Mouse (Mus musculus): ENCODE results near the gene Pgd.
"Not testable (repeated sequence)": the region's sequence is repeated elsewhere in the genome, so short reads cannot be mapped to it uniquely, and the experiment has no call there.

Gene Pgd

GRCm38 (mm10) chr4:149136982-149137770, 29.4 kb downstream of the Pgd start, which contains the start of gene Cenps:
Gene Cenps (minus strand): TSS chr4:149137629.
- peak; percentile 86 for ATAC-seq (ENCODE audit: insufficient number of reproducible peaks, low FRiP score, low TSS enrichment)

GRCm38 (mm10) chr4:149136116-149136850, 30.3 kb downstream of the Pgd start:
- ATAC-seq (ENCODE audit: insufficient number of reproducible peaks, low FRiP score, low TSS enrichment) = no peak

- no peak for ATAC-seq (ENCODE audit: insufficient number of reproducible peaks, low FRiP score, low TSS enrichment)
These were observed 33.2 kb downstream of the Pgd start for GRCm38 (mm10) chr4:149133395-149133794.

GRCm38 (mm10) chr4:149131789-149132565, 34.6 kb downstream of the Pgd start:
- ATAC-seq (ENCODE audit: insufficient number of reproducible peaks, low FRiP score, low TSS enrichment) = no peak

- no peak for ATAC-seq (ENCODE audit: insufficient number of reproducible peaks, low FRiP score, low TSS enrichment)
These were observed 35.4 kb downstream of the Pgd start for GRCm38 (mm10) chr4:149131021-149131752.

- no peak for ATAC-seq (ENCODE audit: insufficient number of reproducible peaks, low FRiP score, low TSS enrichment)
These were observed 38.1 kb downstream of the Pgd start for GRCm38 (mm10) chr4:149128467-149128866.

GRCm38 (mm10) chr4:149126663-149127062, 39.9 kb downstream of the Pgd start, which contains the start of gene Cort:
Gene Cort (minus strand): TSS chr4:149126763.
- no peak for ATAC-seq (ENCODE audit: insufficient number of reproducible peaks, low FRiP score, low TSS enrichment)

GRCm38 (mm10) chr4:149126115-149126509, 40.5 kb downstream of the Pgd start:
- no peak for ATAC-seq (ENCODE audit: insufficient number of reproducible peaks, low FRiP score, low TSS enrichment)

GRCm38 (mm10) chr4:149125341-149126114, 41.0 kb downstream of the Pgd start:
- no peak for ATAC-seq (ENCODE audit: insufficient number of reproducible peaks, low FRiP score, low TSS enrichment)

- no peak for ATAC-seq (ENCODE audit: insufficient number of reproducible peaks, low FRiP score, low TSS enrichment)
These were observed 43.1 kb downstream of the Pgd start for GRCm38 (mm10) chr4:149123432-149123831.

GRCm38 (mm10) chr4:149119978-149120562, 46.5 kb downstream of the Pgd start:
- not testable (repeated sequence) for ATAC-seq (ENCODE audit: insufficient number of reproducible peaks, low FRiP score, low TSS enrichment)

GRCm38 (mm10) chr4:149103875-149104561, 62.6 kb downstream of the Pgd start, which contains the start of gene Dffa:
Gene Dffa (plus strand): TSS chr4:149104146.
- peak; percentile 93 for ATAC-seq (ENCODE audit: insufficient number of reproducible peaks, low FRiP score, low TSS enrichment)

GRCm38 (mm10) chr4:149101456-149101855, 65.1 kb downstream of the Pgd start:
- no peak for ATAC-seq (ENCODE audit: insufficient number of reproducible peaks, low FRiP score, low TSS enrichment)

- not testable (repeated sequence) for ATAC-seq (ENCODE audit: insufficient number of reproducible peaks, low FRiP score, low TSS enrichment)
These were observed 66.1 kb downstream of the Pgd start for GRCm38 (mm10) chr4:149100449-149100848.

Data from cerebellum, adult (tissue).